Comparison of ENCODE assay signal across 10 mouse cellular contexts in the genomic region with DNA sequence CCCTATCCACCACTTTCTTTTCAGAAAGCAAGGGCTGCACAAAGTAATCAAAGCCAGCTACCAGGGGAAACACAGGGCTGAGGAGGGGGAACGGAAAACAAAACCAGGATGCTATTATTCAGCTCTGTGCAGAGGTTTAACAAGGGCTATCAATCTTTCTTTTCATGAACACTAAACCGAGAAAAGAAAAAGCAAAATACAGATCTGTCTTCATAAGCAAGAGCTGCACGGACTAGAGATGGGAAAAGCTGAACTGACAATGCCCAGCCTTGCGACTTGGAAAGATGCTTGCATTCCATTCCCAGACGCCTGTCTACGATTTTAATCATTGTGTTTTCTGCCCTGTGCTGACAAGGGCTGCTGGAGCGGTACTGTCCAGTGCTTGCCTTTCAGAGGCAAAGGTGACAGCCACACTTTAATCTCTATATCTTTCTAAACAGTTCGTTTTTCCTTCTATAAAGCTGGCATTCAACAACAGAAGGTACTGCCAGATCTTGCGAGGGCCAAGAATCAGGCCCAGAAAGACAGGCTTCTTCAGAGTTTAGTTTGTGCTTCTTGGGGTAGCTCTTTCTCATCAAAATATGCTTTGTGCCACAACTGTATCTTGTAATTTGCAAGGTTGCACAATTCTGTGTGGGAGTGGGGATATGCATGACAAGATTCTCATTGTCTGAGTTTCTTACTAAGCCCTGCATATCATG.
A peak's percentile ranks its signal among the peaks of the same experiment; 100 is the strongest.
DNase-seq lines count a peak whose midpoint lies in the region; ATAC-seq and TF ChIP-seq lines count a peak whose summit lies in the region.
"Had no signal": no experiment of that assay in that cellular context is flagged by ENCODE, and none has a peak within 500 bp of the region (broad histone marks: within the 10 kb centered on the region; RNA-seq: fewer than 3 reads in every experiment).

No protein-coding gene starts in this region.

- 23% methylated on average over 9 of the region's 9 CpGs for WGBS in lung, embryonic 14.5 days
- 21% methylated on average over 9 of the region's 9 CpGs for WGBS in forebrain, embryonic 12.5 days
- 19% methylated on average over 9 of the region's 9 CpGs for WGBS in hindbrain, embryonic 16.5 days
- 17% methylated on average over 9 of the region's 9 CpGs for WGBS in neural tube, embryonic 13.5 days

- ATAC-seq in lung, embryonic 14.5 days (ENCODE audit: insufficient read depth), result peak; percentile 54; the same call in 1 of the 2 replicates
- ATAC-seq in forebrain, embryonic 12.5 days (ENCODE audit: low FRiP score), result peak; percentile 61; the same call in 1 of the 2 replicates
- ATAC-seq in hindbrain, embryonic 16.5 days, result peak; percentile 75
- ATAC-seq in neural tube, embryonic 13.5 days (ENCODE audit: low read depth), result peak; percentile 72

- no peak overlapping the region for H3K4me3 ChIP-seq in lung, embryonic 14.5 days (ENCODE audit: low read depth, low read length)
- H3K4me3 ChIP-seq in forebrain, embryonic 12.5 days (replicated peaks), result no peak overlapping the region
- no peak overlapping the region for H3K4me3 ChIP-seq in hindbrain, embryonic 16.5 days (ENCODE audit: low read length)
- H3K4me3 ChIP-seq in neural tube, embryonic 13.5 days, result no peak overlapping the region
- H3K4me3 ChIP-seq: liver, embryonic 13.5 days had no signal

- no peak overlapping the region for H3K9ac ChIP-seq in lung, embryonic 14.5 days
- no peak overlapping the region for H3K9ac ChIP-seq in forebrain, embryonic 12.5 days
- no peak overlapping the region for H3K9ac ChIP-seq in hindbrain, embryonic 16.5 days (ENCODE audit: low read depth, low read length)
- H3K9ac ChIP-seq in neural tube, embryonic 13.5 days, result peak overlapping the region; percentile 45
- H3K9ac ChIP-seq: liver, embryonic 13.5 days had no signal

- no peak for TF ChIP-seq CTCF in lung, embryonic 14.5 days (IDR thresholded peaks at IDR 0.05; ENCODE audit: low read depth)

- no peak overlapping the region for H3K27ac ChIP-seq in lung, embryonic 14.5 days (ENCODE audit: low read depth)
- H3K27ac ChIP-seq in forebrain, embryonic 12.5 days, result no peak overlapping the region
- H3K27ac ChIP-seq in hindbrain, embryonic 16.5 days (ENCODE audit: low read depth, low read length), result peak overlapping the region; percentile 58
- H3K27ac ChIP-seq in neural tube, embryonic 13.5 days (replicated peaks), result peak overlapping the region; percentile 14
- H3K27ac ChIP-seq: liver, embryonic 13.5 days had no signal

- H3K27me3 ChIP-seq in lung, embryonic 14.5 days (ENCODE audit: insufficient read depth, low read length), result no peaks in the 10 kb centered on the region
- H3K27me3 ChIP-seq in forebrain, embryonic 12.5 days, result no peaks in the 10 kb centered on the region
- no peaks in the 10 kb centered on the region for H3K27me3 ChIP-seq in hindbrain, embryonic 16.5 days (replicated peaks; ENCODE audit: control insufficient read depth, insufficient read depth, low read length)
- H3K27me3 ChIP-seq in neural tube, embryonic 13.5 days, result no peaks in the 10 kb centered on the region
- H3K27me3 ChIP-seq: liver, embryonic 13.5 days had no signal

- no peaks in the 10 kb centered on the region for H3K4me1 ChIP-seq in lung, embryonic 14.5 days (ENCODE audit: insufficient read depth)
- peaks cover 10% of the 10 kb centered on the region for H3K4me1 ChIP-seq in forebrain, embryonic 12.5 days
- no peaks in the 10 kb centered on the region for H3K4me1 ChIP-seq in hindbrain, embryonic 16.5 days (ENCODE audit: control insufficient read depth, insufficient read depth, low read depth, low read length)
- peaks cover 7% of the 10 kb centered on the region for H3K4me1 ChIP-seq in neural tube, embryonic 13.5 days (replicated peaks)
- H3K4me1 ChIP-seq: liver, embryonic 13.5 days had no signal

- H3K9me3 ChIP-seq in lung, embryonic 14.5 days (ENCODE audit: low read depth, low read length), result no peaks in the 10 kb centered on the region
- H3K9me3 ChIP-seq in forebrain, embryonic 12.5 days, result no peaks in the 10 kb centered on the region
- H3K9me3 ChIP-seq in hindbrain, embryonic 16.5 days (ENCODE audit: control insufficient read depth, low read length), result no peaks in the 10 kb centered on the region
- H3K9me3 ChIP-seq in neural tube, embryonic 13.5 days, result no peaks in the 10 kb centered on the region
- H3K9me3 ChIP-seq: liver, embryonic 13.5 days had no signal

- no peaks in the 10 kb centered on the region for H3K36me3 ChIP-seq in lung, embryonic 14.5 days (ENCODE audit: insufficient read depth)
- H3K36me3 ChIP-seq in forebrain, embryonic 12.5 days (replicated peaks), result no peaks in the 10 kb centered on the region
- H3K36me3 ChIP-seq in hindbrain, embryonic 16.5 days (ENCODE audit: control insufficient read depth, insufficient read depth, low read length), result no peaks in the 10 kb centered on the region
- H3K36me3 ChIP-seq in neural tube, embryonic 13.5 days, result no peaks in the 10 kb centered on the region
- H3K36me3 ChIP-seq: liver, embryonic 13.5 days had no signal

- peak overlapping the region; percentile 35 for H3K4me2 ChIP-seq in lung, embryonic 14.5 days
- H3K4me2 ChIP-seq in forebrain, embryonic 12.5 days, result 0 out of 2 replicates have a peak overlapping the region, but pooled peaks have one; percentile 13
- peak overlapping the region; percentile 37 for H3K4me2 ChIP-seq in hindbrain, embryonic 16.5 days (ENCODE audit: low read length)
- peak overlapping the region; percentile 28 for H3K4me2 ChIP-seq in neural tube, embryonic 13.5 days
- H3K4me2 ChIP-seq: liver, embryonic 13.5 days had no signal

- peak; percentile 38 for DNase-seq in lung, embryonic 14.5 days
- no peak for DNase-seq in lung, postnatal 14 days
- DNase-seq in spleen, postnatal 14 days (ENCODE audit: low spot score in 2 of 2), result no peak
- no peak for DNase-seq in thymus, adult 18-20 months
- no peak for DNase-seq in left cerebral cortex, adult 9 months (ENCODE audit: low spot score in 2 of 2)
- DNase-seq: adrenal gland, adult 8-10 months; liver, embryonic 13.5 days had no signal

Comparison
In these comparisons a context has a peak if more than half of its experiments do, and no peak if none do; other contexts are left out.
1. H3K27ac ChIP-seq: peak in hindbrain, embryonic 16.5 days (single experiment) and neural tube, embryonic 13.5 days (single experiment); none in lung, embryonic 14.5 days (single experiment) and forebrain, embryonic 12.5 days (single experiment).
2. Peak in every context shown above with its lines, with median percentiles within 50 percentile points of each other: ATAC-seq and H3K4me2 ChIP-seq.